Mouse (Mus musculus): ENCODE results near the gene Cenps.
"Not testable (repeated sequence)": the region's sequence is repeated elsewhere in the genome, so short reads cannot be mapped to it uniquely, and the experiment has no call there.

DNA sequence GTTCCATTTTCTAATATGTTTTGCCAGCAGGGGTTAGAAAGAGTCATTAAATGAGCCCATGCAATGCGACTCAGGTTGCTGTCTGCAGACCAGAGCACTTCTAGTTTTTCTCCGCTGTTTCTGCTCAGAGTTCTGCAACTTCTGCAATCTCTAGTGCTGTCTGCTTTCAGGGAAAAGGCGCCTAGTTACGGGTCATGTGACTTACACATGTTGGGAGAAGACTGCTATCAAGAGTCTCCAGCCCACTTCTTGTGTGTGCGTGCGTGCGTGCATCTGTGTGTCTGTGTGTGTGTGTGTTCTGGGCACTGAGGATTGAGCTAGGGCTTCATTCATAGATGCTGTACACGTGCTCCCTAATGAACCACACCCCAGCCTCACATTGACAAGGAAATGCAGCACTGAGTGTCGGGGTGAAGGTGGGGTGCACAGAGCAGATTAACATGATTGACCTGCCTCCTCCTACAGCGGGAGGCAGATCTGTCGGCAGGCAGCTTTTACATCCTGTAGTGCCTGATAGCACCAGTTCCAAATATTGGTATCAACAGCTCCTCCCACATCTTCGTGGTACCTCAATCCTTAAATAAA lies 17.4 kb downstream of the Cenps start:
- TF ChIP-seq POLR2A (IDR thresholded peaks at IDR 0.05; ENCODE audit: low read depth, low read length); CTCF (conservative IDR thresholded peaks at IDR 0.05; ENCODE audit: insufficient read depth, insufficient read length, low read depth, low read length): not testable (repeated sequence)
